Mouse (Mus musculus): ENCODE measurements around the gene Ddx27.
A peak's percentile ranks its signal among the peaks of the same experiment; 100 is the strongest.
"Not testable (repeated sequence)": the region's sequence is repeated elsewhere in the genome, so short reads cannot be mapped to it uniquely, and the experiment has no call there.

Ddx27 gene

GRCm38 (mm10) chr2:167014702-167015381 is at the start of gene Ddx27:
Gene Ddx27, plus strand, starts transcription at chr2:167015193.
- DNase-seq (ENCODE audit: low read depth, low spot score), result peak; percentile 96

GRCm38 (mm10) chr2:166973153-166973552 is 41.8 kb upstream of the Ddx27 start:
- no peak for DNase-seq (ENCODE audit: low read depth, low spot score)

GRCm38 (mm10) chr2:166974177-166974872 is 40.7 kb upstream of the Ddx27 start:
- no peak for DNase-seq (ENCODE audit: low read depth, low spot score)

- peak; percentile 33 for DNase-seq (ENCODE audit: low read depth, low spot score)
These were observed 38.6 kb upstream of the Ddx27 start for GRCm38 (mm10) chr2:166976356-166976755.

GRCm38 (mm10) chr2:166977490-166977889 is 37.5 kb upstream of the Ddx27 start:
- peak; percentile 39 for DNase-seq (ENCODE audit: low read depth, low spot score)

GRCm38 (mm10) chr2:166980161-166980560 is 34.8 kb upstream of the Ddx27 start:
- no peak for DNase-seq (ENCODE audit: low read depth, low spot score)

GRCm38 (mm10) chr2:166983351-166983894 is 31.6 kb upstream of the Ddx27 start:
- no peak for DNase-seq (ENCODE audit: low read depth, low spot score)

- DNase-seq (ENCODE audit: low read depth, low spot score), result no peak
These were observed 24.1 kb upstream of the Ddx27 start for GRCm38 (mm10) chr2:166990861-166991260.

- no peak for DNase-seq (ENCODE audit: low read depth, low spot score)
These were observed 23.0 kb upstream of the Ddx27 start for GRCm38 (mm10) chr2:166991945-166992344.

- DNase-seq (ENCODE audit: low read depth, low spot score), result peak; percentile 32
These were observed 19.8 kb upstream of the Ddx27 start for GRCm38 (mm10) chr2:166995021-166995795.

- peak; percentile 99 for DNase-seq (ENCODE audit: low read depth, low spot score)
These were observed 19.0 kb upstream of the Ddx27 start, which contains the start of gene Stau1 for GRCm38 (mm10) chr2:166995796-166996532. Gene Stau1, minus strand, starts transcription at chr2:166996299.

GRCm38 (mm10) chr2:166996533-166996894 is 18.5 kb upstream of the Ddx27 start:
- no peak for DNase-seq (ENCODE audit: low read depth, low spot score)

GRCm38 (mm10) chr2:167001486-167001885 is 13.5 kb upstream of the Ddx27 start:
- DNase-seq (ENCODE audit: low read depth, low spot score), result no peak

GRCm38 (mm10) chr2:167004099-167004854 is 10.7 kb upstream of the Ddx27 start:
- DNase-seq (ENCODE audit: low read depth, low spot score), result peak; percentile 96

GRCm38 (mm10) chr2:167006355-167006754 is 8.6 kb upstream of the Ddx27 start:
- DNase-seq (ENCODE audit: low read depth, low spot score), result no peak

GRCm38 (mm10) chr2:167007001-167007491 is 7.9 kb upstream of the Ddx27 start:
- DNase-seq (ENCODE audit: low read depth, low spot score), result peak; percentile 67

- not testable (repeated sequence) for DNase-seq (ENCODE audit: low read depth, low spot score)
These were observed 7.4 kb upstream of the Ddx27 start for GRCm38 (mm10) chr2:167007565-167007964.

GRCm38 (mm10) chr2:167009483-167009882 is 5.5 kb upstream of the Ddx27 start:
- DNase-seq (ENCODE audit: low read depth, low spot score), result no peak

GRCm38 (mm10) chr2:167010546-167010945 is 4.4 kb upstream of the Ddx27 start:
- DNase-seq (ENCODE audit: low read depth, low spot score), result peak; percentile 55

GRCm38 (mm10) chr2:167015382-167015718 is 357 bp downstream of the Ddx27 start:
- DNase-seq (ENCODE audit: low read depth, low spot score), result no peak

GRCm38 (mm10) chr2:167019396-167019795 is 4.4 kb downstream of the Ddx27 start:
- DNase-seq (ENCODE audit: low read depth, low spot score), result no peak
